Mouse (Mus musculus): ENCODE results near the gene Ppp2r1b.

GRCm38 (mm10) chr9:50874031-50874430, 28.9 kb downstream of the Ppp2r1b start:
- TF ChIP-seq CTCF (IDR thresholded peaks at IDR 0.05; ENCODE audit: borderline replicate concordance, insufficient read depth, low read depth, low read length) (no peak), POLR2A (IDR thresholded peaks at IDR 0.05; ENCODE audit: borderline replicate concordance, insufficient read depth, low read length) (no peak)
